Mouse (Mus musculus): ENCODE measurements at regions not wholly inside any gene's neighbourhood (a gene's known extent, or its start where the extent isn't known, plus 50 kb on each side); places are given as distances from the start of the nearest gene placed in this dataset.

DNA sequence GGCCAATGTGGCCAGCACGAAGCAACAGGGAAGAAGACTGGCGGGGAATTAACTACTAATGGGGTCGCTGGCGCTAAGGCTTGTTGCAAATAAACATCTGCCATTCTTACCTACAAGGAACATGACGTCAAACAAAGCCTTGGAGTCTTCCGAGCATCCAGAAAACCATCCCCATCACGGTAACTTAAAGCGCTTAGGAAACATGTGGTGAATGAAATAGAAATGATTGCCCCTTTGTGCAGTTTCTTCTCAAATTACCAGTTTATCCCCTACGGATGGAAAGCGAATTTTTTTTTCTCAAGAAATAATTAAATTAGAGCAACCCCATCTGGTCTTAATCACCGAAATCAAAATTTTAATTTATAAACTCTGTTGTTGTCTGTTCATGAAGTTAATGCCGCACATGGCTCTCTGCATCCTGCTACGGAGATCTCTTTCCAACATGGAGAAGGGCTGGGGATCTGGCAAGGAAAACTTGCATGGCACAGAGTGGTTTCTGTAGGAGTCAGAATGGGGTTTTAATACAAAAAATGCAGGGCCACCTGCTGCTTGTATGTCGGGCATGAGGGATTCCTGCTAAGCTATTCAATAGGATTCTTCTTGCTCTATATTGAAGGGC is 694.9 kb downstream of the Utrn start:
- H3K9ac ChIP-seq (ENCODE audit: low read depth, low read length, severe bottlenecking): no peak overlapping the region

DNA sequence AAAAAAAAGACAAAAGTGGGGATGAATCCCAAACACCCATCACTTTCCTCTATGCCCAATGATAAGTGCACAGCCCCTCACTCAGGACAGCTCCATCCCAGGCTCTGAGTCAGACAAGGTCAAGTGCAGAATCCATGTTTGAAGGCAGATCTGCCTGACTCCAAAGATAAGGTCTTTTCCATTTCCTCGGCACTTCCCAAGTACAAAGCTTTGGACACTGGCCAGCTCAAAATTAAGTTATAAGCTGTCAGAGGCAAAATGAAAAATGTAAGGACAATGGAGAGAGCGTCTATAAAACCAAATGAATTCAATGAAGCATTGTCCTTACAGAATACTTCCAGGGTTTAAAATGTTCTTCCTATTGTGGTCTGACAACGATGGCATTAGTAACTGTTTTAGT is 694.0 kb downstream of the Utrn start:
- H3K4me1 ChIP-seq (ENCODE audit: control insufficient read depth, insufficient read depth, low read length): no peaks in the 10 kb centered on the region
- H3K36me3 ChIP-seq (ENCODE audit: control insufficient read depth, insufficient read depth, low read length): no peaks in the 10 kb centered on the region
- no peak overlapping the region for H3K4me3 ChIP-seq (replicated peaks; ENCODE audit: low read length)
- ATAC-seq (ENCODE audit: low FRiP score, low read depth) (no peak), DNase-seq (ENCODE audit: low spot score) (no peak)
- WGBS: 71% methylated on average over 3 of the region's 3 CpGs
- no peak for TF ChIP-seq POLR2A (IDR thresholded peaks at IDR 0.05; ENCODE audit: borderline replicate concordance, extremely low read depth, insufficient read depth, insufficient read length)
- H3K27me3 ChIP-seq (ENCODE audit: control insufficient read depth, insufficient read depth, low read length): no peaks in the 10 kb centered on the region
- no peak overlapping the region for H3K4me2 ChIP-seq (replicated peaks; ENCODE audit: low read depth, low read length, severe bottlenecking)
- no peaks in the 10 kb centered on the region for H3K9me3 ChIP-seq (ENCODE audit: control insufficient read depth, low read length)
- no peak overlapping the region for H3K9ac ChIP-seq (ENCODE audit: low read depth, low read length, severe bottlenecking)
- H3K27ac ChIP-seq (replicated peaks; ENCODE audit: low read depth, low read length): no peak overlapping the region

More for the DNA sequence above, 694.9 kb downstream of the Utrn start:
- Histone ChIP-seq H3K27me3 (ENCODE audit: control insufficient read depth, insufficient read depth, low read length) (no peaks in the 10 kb centered on the region), H3K4me2 (replicated peaks; ENCODE audit: low read depth, low read length, severe bottlenecking) (no peak overlapping the region), H3K4me3 (replicated peaks; ENCODE audit: low read length) (no peak overlapping the region), H3K27ac (replicated peaks; ENCODE audit: low read depth, low read length) (no peak overlapping the region), H3K9me3 (ENCODE audit: control insufficient read depth, low read length) (no peaks in the 10 kb centered on the region), H3K36me3 (ENCODE audit: control insufficient read depth, insufficient read depth, low read length) (no peaks in the 10 kb centered on the region), H3K4me1 (ENCODE audit: control insufficient read depth, insufficient read depth, low read length) (no peaks in the 10 kb centered on the region)
- no peak for TF ChIP-seq POLR2A (IDR thresholded peaks at IDR 0.05; ENCODE audit: borderline replicate concordance, extremely low read depth, insufficient read depth, insufficient read length)
- WGBS: 52% methylated on average over 14 of the region's 14 CpGs
- ATAC-seq (ENCODE audit: low FRiP score, low read depth) (no peak), DNase-seq (ENCODE audit: low spot score) (no peak)

DNA sequence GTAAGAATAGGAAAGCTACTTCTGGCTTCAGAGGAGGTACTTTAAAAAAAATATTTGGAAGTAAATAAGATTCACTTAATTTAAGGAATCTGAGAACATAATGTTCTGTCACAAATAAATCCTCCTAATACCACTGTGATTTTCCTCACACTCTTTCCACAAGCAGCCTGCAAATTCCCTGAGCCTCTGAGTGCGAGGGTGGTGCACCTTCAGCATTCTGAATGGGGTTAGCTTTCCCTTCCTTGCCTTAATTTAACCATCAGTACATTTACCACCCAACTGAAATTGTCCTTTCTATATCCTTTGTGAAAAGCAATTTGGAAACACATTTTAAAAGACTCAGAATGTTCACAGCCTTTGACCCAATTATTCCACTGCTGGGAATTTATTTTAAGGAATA is 691.7 kb downstream of the Utrn start:
- no peak overlapping the region for H3K27ac ChIP-seq (replicated peaks; ENCODE audit: low read depth, low read length)
- H3K4me2 ChIP-seq (replicated peaks; ENCODE audit: low read depth, low read length, severe bottlenecking): no peak overlapping the region
- DNase-seq (ENCODE audit: low spot score): no peak
- no peak overlapping the region for H3K9ac ChIP-seq (ENCODE audit: low read depth, low read length, severe bottlenecking)
- WGBS: 74% methylated on average over 1 of the region's 1 CpGs
- H3K27me3 ChIP-seq (ENCODE audit: control insufficient read depth, insufficient read depth, low read length): no peaks in the 10 kb centered on the region
- H3K9me3 ChIP-seq (ENCODE audit: control insufficient read depth, low read length): no peaks in the 10 kb centered on the region
- no peak for ATAC-seq (ENCODE audit: low FRiP score, low read depth)
- no peaks in the 10 kb centered on the region for H3K4me1 ChIP-seq (ENCODE audit: control insufficient read depth, insufficient read depth, low read length)
- no peak overlapping the region for H3K4me3 ChIP-seq (replicated peaks; ENCODE audit: low read length)
- TF ChIP-seq POLR2A (IDR thresholded peaks at IDR 0.05; ENCODE audit: borderline replicate concordance, extremely low read depth, insufficient read depth, insufficient read length): no peak
- no peaks in the 10 kb centered on the region for H3K36me3 ChIP-seq (ENCODE audit: control insufficient read depth, insufficient read depth, low read length)

DNA sequence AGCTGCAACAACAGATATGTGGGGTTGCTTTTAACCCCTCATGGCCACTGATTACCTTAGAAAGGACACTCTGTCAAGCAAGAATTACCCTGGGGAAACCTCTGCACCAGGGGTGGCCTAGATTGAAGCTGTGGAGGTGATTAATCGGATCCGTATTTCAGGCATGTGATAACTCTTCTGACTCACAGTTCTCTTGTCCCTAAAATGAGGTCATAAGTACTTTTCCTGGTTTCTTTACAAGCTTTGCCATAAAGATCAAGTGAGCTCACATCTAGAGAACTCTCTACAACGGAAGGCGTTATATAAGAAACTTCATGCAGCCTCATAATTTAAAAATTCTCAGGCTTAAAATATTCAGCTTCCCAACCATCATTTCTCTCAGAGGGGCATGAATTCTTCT is 688.2 kb downstream of the Utrn start:
- no peaks in the 10 kb centered on the region for H3K4me1 ChIP-seq (ENCODE audit: control insufficient read depth, insufficient read depth, low read length)
- H3K4me2 ChIP-seq (replicated peaks; ENCODE audit: low read depth, low read length, severe bottlenecking): no peak overlapping the region
- no peaks in the 10 kb centered on the region for H3K9me3 ChIP-seq (ENCODE audit: control insufficient read depth, low read length)
- H3K27me3 ChIP-seq (ENCODE audit: control insufficient read depth, insufficient read depth, low read length): no peaks in the 10 kb centered on the region
- WGBS: 59% methylated on average over 4 of the region's 4 CpGs
- no peak overlapping the region for H3K9ac ChIP-seq (ENCODE audit: low read depth, low read length, severe bottlenecking)
- no peaks in the 10 kb centered on the region for H3K36me3 ChIP-seq (ENCODE audit: control insufficient read depth, insufficient read depth, low read length)
- ATAC-seq (ENCODE audit: low FRiP score, low read depth) (no peak), DNase-seq (ENCODE audit: low spot score) (no peak)
- no peak overlapping the region for H3K4me3 ChIP-seq (replicated peaks; ENCODE audit: low read length)
- no peak overlapping the region for H3K27ac ChIP-seq (replicated peaks; ENCODE audit: low read depth, low read length)
- no peak for TF ChIP-seq POLR2A (IDR thresholded peaks at IDR 0.05; ENCODE audit: borderline replicate concordance, extremely low read depth, insufficient read depth, insufficient read length)

DNA sequence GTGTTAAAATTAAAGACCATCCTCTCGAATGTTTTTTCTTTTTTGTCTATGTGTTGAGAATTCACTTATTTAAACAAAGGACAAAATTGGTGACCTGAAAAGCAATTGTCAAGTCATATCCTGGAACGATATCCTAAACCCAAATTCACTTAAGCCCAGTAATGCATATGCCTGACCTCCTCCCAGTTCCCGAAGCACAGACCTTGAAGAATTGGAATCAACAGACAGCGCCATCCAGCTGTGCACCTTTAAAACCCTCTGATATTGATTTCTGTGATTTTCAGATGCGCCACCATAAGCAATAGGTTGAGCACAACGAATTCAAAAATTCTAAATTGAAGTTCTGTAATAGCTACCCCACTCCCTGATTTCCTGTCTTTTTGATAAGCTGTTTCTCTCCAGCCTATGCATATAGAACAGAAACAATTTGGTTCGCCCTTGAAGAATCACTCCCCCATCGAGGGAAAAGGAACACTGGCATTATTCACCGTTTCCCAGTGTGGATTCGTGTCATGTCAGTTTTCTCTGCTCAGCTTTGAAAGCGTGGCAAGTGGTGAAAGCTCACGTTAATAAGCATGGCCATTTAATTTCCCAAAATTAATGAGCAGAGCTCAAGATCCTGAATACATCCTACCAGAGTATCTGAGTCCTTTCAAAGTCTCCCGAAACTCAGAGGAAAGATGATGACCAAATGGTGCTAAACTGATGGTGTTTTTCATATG is 682.1 kb downstream of the Utrn start:
- Histone ChIP-seq H3K36me3 (ENCODE audit: control insufficient read depth, insufficient read depth, low read length) (no peaks in the 10 kb centered on the region), H3K27ac (replicated peaks; ENCODE audit: low read depth, low read length) (no peak overlapping the region), H3K9ac (ENCODE audit: low read depth, low read length, severe bottlenecking) (no peak overlapping the region), H3K9me3 (ENCODE audit: control insufficient read depth, low read length) (no peaks in the 10 kb centered on the region), H3K4me3 (replicated peaks; ENCODE audit: low read length) (no peak overlapping the region), H3K4me1 (ENCODE audit: control insufficient read depth, insufficient read depth, low read length) (no peaks in the 10 kb centered on the region), H3K4me2 (replicated peaks; ENCODE audit: low read depth, low read length, severe bottlenecking) (no peak overlapping the region), H3K27me3 (ENCODE audit: control insufficient read depth, insufficient read depth, low read length) (no peaks in the 10 kb centered on the region)
- TF ChIP-seq POLR2A (IDR thresholded peaks at IDR 0.05; ENCODE audit: borderline replicate concordance, extremely low read depth, insufficient read depth, insufficient read length): no peak
- ATAC-seq (ENCODE audit: low FRiP score, low read depth) (no peak), DNase-seq (ENCODE audit: low spot score) (no peak)
- 81% methylated on average over 13 of the region's 13 CpGs for WGBS
